Mouse (Mus musculus) hindbrain, postnatal 0 days (tissue): Measurements from ENCODE around the gene Klk4. TPM values are rescaled to one million over a fixed set of nuclear protein-coding genes. Genes with fewer than 3 reads are reported as not detected.
A peak's percentile ranks its signal among the peaks of the same experiment; 100 is the strongest.

Experiments
- ATAC-seq: fragments of 200-750 bp; cut with Nextera tagmentation; 2 replicates; pipeline ENCODE4 v1.8.0; 2017; ENCODE audit warnings: mild to moderate bottlenecking, moderate TSS enrichment, moderate library complexity
- DNase-seq: peaks from one replicate; pipeline ENCODE4 v3.0.0-alpha.2; 2015; ENCODE audit warnings: low spot score
- H3K27ac ChIP-seq: fragments of 300-500 bp; sonication (generic); 2 replicates; pipeline ENCODE4 v1.5.1; 2014; ENCODE audit warnings: mild to moderate bottlenecking
- H3K27me3 ChIP-seq: fragments of 300-500 bp; sonication (generic); 2 replicates; pipeline ENCODE4 v1.6.1; 2014; ENCODE audit warnings: low read length, mixed read lengths; ENCODE audit not compliant: insufficient read depth
- H3K36me3 ChIP-seq: fragments of 300-500 bp; sonication (generic); 2 replicates; pipeline ENCODE4 v1.6.1; 2014; ENCODE audit warnings: low read length, mixed read lengths; ENCODE audit not compliant: insufficient read depth
- H3K4me1 ChIP-seq: fragments of 300-500 bp; sonication (generic); 2 replicates; pipeline ENCODE4 v1.6.1; 2014; ENCODE audit warnings: antibody characterized with exemption, low read length, mixed read lengths; ENCODE audit not compliant: insufficient read depth
- H3K4me2 ChIP-seq: fragments of 300-500 bp; sonication (generic); 2 replicates; pipeline ENCODE4 v1.6.1; 2014; ENCODE audit warnings: low read depth, mild to moderate bottlenecking, low read length, moderate library complexity, mixed read lengths
- H3K4me3 ChIP-seq: fragments of 300-500 bp; sonication (generic); 2 replicates; pipeline ENCODE4 v1.5.1; 2014; ENCODE audit warnings: low read length
- H3K9ac ChIP-seq: fragments of 300-500 bp; sonication (generic); replicated peaks from 2 replicates; pipeline ENCODE4 v1.6.1; 2014; ENCODE audit warnings: mild to moderate bottlenecking, low read length, moderate library complexity, mixed read lengths
- H3K9me3 ChIP-seq: fragments of 300-500 bp; sonication (generic); 2 replicates; pipeline ENCODE4 v1.6.1; 2016; ENCODE audit warnings: low read length, mixed read lengths
- CTCF ChIP-seq: IDR thresholded peaks from 2 replicates; pipeline ENCODE4 v1.5.1; 2016; ENCODE audit warnings: antibody characterized with exemption, control low read depth, low read depth
- WGBS: fragments of 180-500 bp; shearing (Covaris S2); extraction: QIAGEN DNeasy Blood & Tissue Kit; methylation state at CpG from one replicate; pipeline ENCODE4 v1.1.7; 2014; 5-methylcytosine and 5-hydroxymethylcytosine counted together
- polyA plus RNA-seq: library from polyadenylated mRNA; unstranded; fragments of >200 nt; fragmentation: Nextera tagmentation; extraction: Ambion mirVana; gene quantifications from 2 replicates; pipeline ENCODE4 v1.2.1, GENCODE M21; 2015
- total RNA-seq: library from RNA; depleted of rRNA; stranded (reverse); fragments of >200 nt; gene quantifications from 2 replicates; pipeline ENCODE4 v1.2.3, GENCODE M21; 2014

Klk4 gene
- total and polyA plus RNA-seq, 2 experiments from 2014 or later, result 1.7 to 2.7 TPM

DNA sequence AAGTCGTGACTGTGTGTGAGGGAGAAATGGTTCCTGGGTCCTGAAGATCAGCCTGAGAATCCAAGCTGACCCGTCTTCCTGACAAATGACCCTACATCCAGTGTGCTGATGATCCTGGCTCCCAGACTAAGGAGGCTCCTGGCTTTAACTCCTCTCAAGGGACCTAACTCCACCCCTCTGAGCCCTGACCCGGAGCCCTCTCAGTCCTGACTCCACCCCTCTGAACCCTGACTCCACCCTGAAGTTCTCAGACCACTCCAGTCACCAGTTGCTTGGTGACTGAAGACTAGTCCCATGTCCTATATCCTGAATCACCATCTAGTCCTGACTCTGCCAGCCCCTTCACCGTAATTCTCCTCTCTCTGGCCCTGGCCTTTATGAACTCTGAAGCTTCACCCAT, 1.4 kb downstream of the Klk4 start:
- Histone ChIP-seq H3K9ac (no peak overlapping the region), H3K4me2 (no peak overlapping the region), H3K27ac (no peak overlapping the region), H3K27me3 (no peaks in the 10 kb centered on the region), H3K9me3 (no peaks in the 10 kb centered on the region), H3K4me1 (no peaks in the 10 kb centered on the region), H3K36me3 (no peaks in the 10 kb centered on the region), H3K4me3 (no peak overlapping the region)
- 18% methylated on average over 4 of the region's 4 CpGs for WGBS
- ATAC-seq (no peak), DNase-seq (no peak)
- no peak for TF ChIP-seq CTCF

GRCm38 (mm10) chr7:43882811-43883210, 1.9 kb downstream of the Klk4 start:
- ATAC-seq (no peak), DNase-seq (no peak)
- Histone ChIP-seq H3K4me3 (no peak overlapping the region), H3K36me3 (no peaks in the 10 kb centered on the region), H3K4me1 (no peaks in the 10 kb centered on the region), H3K27me3 (no peaks in the 10 kb centered on the region), H3K4me2 (no peak overlapping the region), H3K9me3 (no peaks in the 10 kb centered on the region), H3K9ac (no peak overlapping the region), H3K27ac (no peak overlapping the region)
- no peak for TF ChIP-seq CTCF
- WGBS, result 31% methylated on average over 4 of the region's 4 CpGs

GRCm38 (mm10) chr7:43883547-43883946, 2.6 kb downstream of the Klk4 start:
- Histone ChIP-seq H3K4me1 (no peaks in the 10 kb centered on the region), H3K9me3 (no peaks in the 10 kb centered on the region), H3K4me2 (peak overlapping the region; percentile 39), H3K9ac (no peak overlapping the region), H3K27ac (no peak overlapping the region), H3K36me3 (no peaks in the 10 kb centered on the region), H3K27me3 (no peaks in the 10 kb centered on the region), H3K4me3 (no peak overlapping the region)
- peak; percentile 81 for TF ChIP-seq CTCF
- DNase-seq (peak; percentile 56), ATAC-seq (peak; percentile 78)
- 13% methylated on average over 14 of the region's 14 CpGs for WGBS

- DNase-seq, result no peak
- Histone ChIP-seq H3K27me3 (no peaks in the 10 kb centered on the region), H3K9me3 (no peaks in the 10 kb centered on the region), H3K36me3 (no peaks in the 10 kb centered on the region), H3K9ac (no peak overlapping the region), H3K4me1 (no peaks in the 10 kb centered on the region), H3K27ac (no peak overlapping the region), H3K4me2 (no peak overlapping the region), H3K4me3 (no peak overlapping the region)
- no peak for TF ChIP-seq CTCF
- no peak for ATAC-seq
- 67% methylated on average over 5 of the region's 5 CpGs for WGBS
Observed at GRCm38 (mm10) chr7:43891365-43891764, 10.4 kb downstream of the Klk4 start.

GRCm38 (mm10) chr7:43891788-43892187, 10.8 kb downstream of the Klk4 start:
- no peaks in the 10 kb centered on the region for H3K36me3 ChIP-seq
- no peak overlapping the region for H3K9ac ChIP-seq
- no peak overlapping the region for H3K4me3 ChIP-seq
- WGBS, result 67% methylated on average over 3 of the region's 3 CpGs
- no peaks in the 10 kb centered on the region for H3K9me3 ChIP-seq
- TF ChIP-seq CTCF, result no peak
- H3K4me2 ChIP-seq, result no peak overlapping the region
- H3K27ac ChIP-seq, result no peak overlapping the region
- no peak for ATAC-seq
- no peaks in the 10 kb centered on the region for H3K4me1 ChIP-seq
- H3K27me3 ChIP-seq, result no peaks in the 10 kb centered on the region
- DNase-seq, result no peak

DNA sequence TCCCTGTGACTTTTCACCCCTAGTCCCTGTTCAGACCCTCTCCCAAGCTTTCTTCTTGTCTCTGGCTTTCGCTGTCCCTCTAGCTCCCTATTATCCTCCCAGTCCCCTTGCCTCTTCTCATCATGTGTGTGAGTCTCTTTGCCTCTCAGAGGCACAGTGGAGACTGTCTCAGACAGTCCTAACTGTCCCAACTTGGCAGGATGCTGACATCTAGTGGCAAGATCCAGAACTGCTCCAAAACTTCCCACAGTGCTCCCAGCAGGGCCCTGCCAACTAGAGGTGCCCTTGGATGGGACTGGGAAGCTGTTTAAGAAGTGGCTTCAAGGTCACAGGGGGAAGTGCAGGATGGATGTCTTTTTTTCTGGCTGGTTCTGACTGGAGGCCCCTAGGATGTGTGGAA, 13.9 kb downstream of the Klk4 start:
- WGBS, result 0% methylated on average over 1 of the region's 1 CpGs
- ATAC-seq, result peak; percentile 96

GRCm38 (mm10) chr7:43914821-43915220, 33.9 kb downstream of the Klk4 start:
- no peak overlapping the region for H3K27ac ChIP-seq
- DNase-seq (no peak), ATAC-seq (no peak)
- H3K9ac ChIP-seq, result no peak overlapping the region
- no peaks in the 10 kb centered on the region for H3K9me3 ChIP-seq
- no peak overlapping the region for H3K4me3 ChIP-seq
- no peak for TF ChIP-seq CTCF
- H3K27me3 ChIP-seq, result no peaks in the 10 kb centered on the region
- no peaks in the 10 kb centered on the region for H3K4me1 ChIP-seq
- no peaks in the 10 kb centered on the region for H3K36me3 ChIP-seq
- H3K4me2 ChIP-seq, result no peak overlapping the region
- 79% methylated on average over 7 of the region's 9 CpGs for WGBS

More for the DNA sequence above, 13.9 kb downstream of the Klk4 start:
- peak; percentile 95 for DNase-seq
- Histone ChIP-seq H3K27me3 (no peaks in the 10 kb centered on the region), H3K4me1 (no peaks in the 10 kb centered on the region), H3K27ac (no peak overlapping the region), H3K9ac (no peak overlapping the region), H3K9me3 (no peaks in the 10 kb centered on the region), H3K4me2 (no peak overlapping the region), H3K36me3 (no peaks in the 10 kb centered on the region), H3K4me3 (no peak overlapping the region)
- TF ChIP-seq CTCF, result peak; percentile 95
